Mouse (Mus musculus) spleen, adult 12 weeks (tissue): ENCODE measurements around the gene Klf1.

Source experiments
- DNase-seq: peaks from one replicate; pipeline ENCODE4 v3.0.0; 2022; ENCODE audit warnings: low spot score

Klf1 gene

GRCm38 (mm10) chr8:84936041-84936961 lies 34.6 kb downstream of the Klf1 start:
- no peak for DNase-seq

- peak; percentile 51 for DNase-seq
Observed at GRCm38 (mm10) chr8:84936962-84937546, 35.3 kb downstream of the Klf1 start, which contains the start of gene Mast1. TSS of gene Mast1 (minus strand) at chr8:84937359.

DNA sequence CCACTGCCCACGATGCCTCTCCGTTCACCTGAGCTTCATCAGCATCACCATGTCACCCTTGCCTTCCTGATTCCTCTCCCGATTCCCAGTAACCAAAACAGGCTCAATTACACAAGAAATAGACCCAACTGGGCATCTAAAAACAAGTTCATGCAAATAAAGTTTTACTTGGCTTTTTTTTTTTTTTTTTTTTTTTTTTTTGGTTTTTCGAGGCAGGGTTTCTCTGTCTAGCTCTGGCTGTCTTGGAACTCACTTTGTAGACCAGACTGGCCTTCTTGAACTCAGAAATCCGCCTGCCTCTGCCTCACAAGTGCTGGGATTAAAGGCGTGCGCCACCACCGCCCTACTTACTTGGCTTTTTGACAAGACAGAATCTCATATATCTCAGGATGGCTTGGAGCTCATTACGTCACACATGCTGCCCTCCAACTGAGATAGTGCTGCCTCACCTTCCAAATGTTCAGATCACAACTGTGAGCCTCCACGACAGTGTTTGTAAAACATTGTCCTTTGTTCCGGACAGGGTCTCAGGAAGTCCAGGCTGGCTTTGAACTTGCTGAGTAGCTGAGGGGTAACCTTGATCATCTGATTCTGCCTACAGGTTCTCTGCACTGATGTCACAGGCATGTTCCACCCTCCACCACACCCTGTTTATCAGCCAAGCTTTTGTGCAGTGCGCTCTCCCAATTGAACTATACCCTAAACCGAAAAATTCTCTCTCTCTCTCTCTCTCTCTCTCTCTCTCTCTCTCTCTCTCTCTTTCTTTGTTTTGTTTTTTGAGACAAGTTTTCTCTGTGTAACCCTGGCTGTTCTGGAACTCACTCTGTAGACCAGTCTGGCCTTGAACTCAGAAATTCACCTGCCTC lies 36.1 kb downstream of the Klf1 start:
- no peak for DNase-seq

- DNase-seq: no peak
Observed at GRCm38 (mm10) chr8:84943699-84944098, 42.0 kb downstream of the Klf1 start.

- DNase-seq: peak; percentile 50
Observed at GRCm38 (mm10) chr8:84944478-84945160, 42.9 kb downstream of the Klf1 start.

DNA sequence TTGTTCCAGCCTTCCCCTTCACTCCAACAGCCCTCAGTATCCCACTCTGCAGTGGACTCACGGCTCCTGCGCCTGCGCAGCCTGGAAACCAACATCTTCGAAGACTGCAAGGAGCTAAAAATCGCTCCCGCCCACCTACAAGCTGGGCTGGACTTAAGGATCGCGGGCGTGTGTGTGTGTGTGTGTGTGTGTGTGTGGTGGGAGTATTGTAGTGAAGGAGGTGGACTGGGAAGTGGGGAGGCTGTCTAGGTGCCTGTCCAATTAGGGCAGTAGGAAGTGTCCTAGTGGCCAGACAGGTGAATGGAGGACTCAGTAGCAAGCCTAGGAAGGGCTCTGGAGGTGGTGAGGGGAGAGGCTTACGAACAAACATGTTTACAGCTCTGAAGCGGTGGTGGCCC lies 43.5 kb downstream of the Klf1 start:
- DNase-seq: no peak

GRCm38 (mm10) chr8:84945633-84946527 lies 44.2 kb downstream of the Klf1 start:
- no peak for DNase-seq

GRCm38 (mm10) chr8:84946528-84947240 lies 45.0 kb downstream of the Klf1 start, which contains the start of gene Rtbdn:
TSS of gene Rtbdn (plus strand) at chr8:84946991.
- DNase-seq: no peak

DNA sequence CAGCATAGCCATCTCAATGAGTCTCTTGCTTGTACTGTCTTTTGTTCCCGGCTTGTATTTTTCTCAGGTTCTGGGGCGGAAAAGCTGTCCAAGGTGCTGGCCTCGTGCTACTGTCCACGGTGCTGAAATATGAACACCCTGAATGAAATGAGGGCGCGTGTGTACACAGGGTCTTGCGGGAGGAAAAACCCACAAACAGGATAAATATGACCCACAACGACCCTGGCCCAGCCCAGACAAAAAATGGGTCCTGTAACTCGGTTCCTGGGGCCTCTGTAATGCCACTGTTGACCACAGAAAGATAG lies 45.5 kb downstream of the Klf1 start:
- no peak for DNase-seq

GRCm38 (mm10) chr8:84949753-84950152 lies 48.0 kb downstream of the Klf1 start:
- DNase-seq: no peak

- no peak for DNase-seq
Observed at GRCm38 (mm10) chr8:84952612-84953255, 51.0 kb downstream of the Klf1 start.
